Mouse (Mus musculus): ENCODE results near the gene Ssr2. TPM values are rescaled to one million over a fixed set of nuclear protein-coding genes. Genes with fewer than 3 reads are reported as not detected.

The Ssr2 gene
- polyA plus RNA-seq, 1 experiment: 77.2 TPM

GRCm38 (mm10) chr3:88555069-88555605 lies 20.5 kb upstream of the Ssr2 start:
- no peak for TF ChIP-seq POLR2A (IDR thresholded peaks at IDR 0.05; ENCODE audit: low read depth, low read length)
- no peak for TF ChIP-seq CTCF (IDR thresholded peaks at IDR 0.05; ENCODE audit: extremely low read depth, insufficient read depth, insufficient read length, insufficient replicate concordance)
- Histone ChIP-seq H3K4me3 (ENCODE audit: extremely low read depth, insufficient read depth, insufficient read length) (no peak overlapping the region), H3K36me3 (ENCODE audit: control insufficient read depth, insufficient read depth, low read length) (peaks cover 9% of the 10 kb centered on the region), H3K27ac (ENCODE audit: insufficient read depth, low read length) (no peak overlapping the region), H3K27me3 (ENCODE audit: control insufficient read depth, insufficient read depth, low read length) (no peaks in the 10 kb centered on the region), H3K4me1 (ENCODE audit: control insufficient read depth, insufficient read depth, insufficient read length) (0 out of 2 replicates have a peak, but pooled peaks cover 4% of the 10 kb centered on the region)
- DNase-seq (ENCODE audit: low read depth in 1 of 2, low spot score in 2 of 2): no peak
- 97% methylated on average over 5 of the region's 5 CpGs for WGBS

DNA sequence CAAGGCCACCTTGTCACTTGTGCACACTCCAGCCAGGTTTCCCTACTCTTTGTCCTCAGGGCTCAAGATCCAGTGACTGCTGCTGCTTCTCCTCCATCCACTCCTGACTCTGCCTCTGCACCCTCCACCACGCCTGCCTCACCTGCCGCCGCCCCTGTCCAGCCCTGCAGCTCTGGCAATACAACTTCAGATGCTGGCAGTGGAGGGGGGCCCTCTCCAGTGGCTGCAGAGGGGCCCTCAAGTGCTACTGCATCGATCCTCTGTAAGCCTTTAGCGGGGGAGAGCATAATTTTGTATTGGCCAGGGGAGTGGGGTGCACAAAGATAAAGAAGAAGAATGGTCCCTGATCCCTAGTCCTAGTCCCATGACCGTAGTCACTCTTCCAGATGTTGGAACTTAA lies 19.9 kb upstream of the Ssr2 start:
- DNase-seq (ENCODE audit: low read depth in 1 of 2, low spot score in 2 of 2): no peak
- H3K4me3 ChIP-seq (ENCODE audit: extremely low read depth, insufficient read depth, insufficient read length): no peak overlapping the region
- TF ChIP-seq POLR2A (IDR thresholded peaks at IDR 0.05; ENCODE audit: low read depth, low read length) (no peak), CTCF (IDR thresholded peaks at IDR 0.05; ENCODE audit: extremely low read depth, insufficient read depth, insufficient read length, insufficient replicate concordance) (no peak)
- H3K27ac ChIP-seq (ENCODE audit: insufficient read depth, low read length): no peak overlapping the region
- WGBS: 98% methylated on average over 6 of the region's 6 CpGs
- no peaks in the 10 kb centered on the region for H3K27me3 ChIP-seq (ENCODE audit: control insufficient read depth, insufficient read depth, low read length)
- peaks cover 10% of the 10 kb centered on the region for H3K36me3 ChIP-seq (ENCODE audit: control insufficient read depth, insufficient read depth, low read length)
- 0 out of 2 replicates have a peak, but pooled peaks cover 4% of the 10 kb centered on the region for H3K4me1 ChIP-seq (ENCODE audit: control insufficient read depth, insufficient read depth, insufficient read length)

DNA sequence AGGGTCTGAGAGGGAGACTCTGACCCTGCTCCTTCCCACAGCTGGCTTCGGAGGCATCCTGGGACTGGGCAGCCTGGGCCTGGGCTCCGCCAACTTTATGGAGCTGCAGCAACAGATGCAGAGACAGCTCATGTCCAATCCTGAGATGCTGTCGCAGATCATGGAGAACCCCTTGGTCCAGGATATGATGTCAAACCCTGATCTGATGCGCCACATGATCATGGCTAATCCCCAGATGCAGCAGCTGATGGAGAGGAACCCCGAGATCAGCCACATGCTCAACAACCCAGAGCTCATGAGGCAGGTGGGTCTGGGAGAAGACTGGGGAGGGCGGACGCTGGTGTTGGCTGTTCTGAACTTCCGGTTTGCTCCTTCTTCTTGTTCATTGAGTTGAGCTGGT lies 19.1 kb upstream of the Ssr2 start:
- Histone ChIP-seq H3K27me3 (ENCODE audit: control insufficient read depth, insufficient read depth, low read length) (no peaks in the 10 kb centered on the region), H3K27ac (ENCODE audit: insufficient read depth, low read length) (no peak overlapping the region), H3K4me3 (ENCODE audit: extremely low read depth, insufficient read depth, insufficient read length) (no peak overlapping the region), H3K4me1 (ENCODE audit: control insufficient read depth, insufficient read depth, insufficient read length) (0 out of 2 replicates have a peak, but pooled peaks cover 2% of the 10 kb centered on the region), H3K36me3 (ENCODE audit: control insufficient read depth, insufficient read depth, low read length) (peaks cover 11% of the 10 kb centered on the region)
- TF ChIP-seq CTCF (IDR thresholded peaks at IDR 0.05; ENCODE audit: extremely low read depth, insufficient read depth, insufficient read length, insufficient replicate concordance) (no peak), POLR2A (IDR thresholded peaks at IDR 0.05; ENCODE audit: low read depth, low read length) (no peak)
- no peak for DNase-seq (ENCODE audit: low read depth in 1 of 2, low spot score in 2 of 2)
- WGBS: 96% methylated on average over 8 of the region's 8 CpGs

DNA sequence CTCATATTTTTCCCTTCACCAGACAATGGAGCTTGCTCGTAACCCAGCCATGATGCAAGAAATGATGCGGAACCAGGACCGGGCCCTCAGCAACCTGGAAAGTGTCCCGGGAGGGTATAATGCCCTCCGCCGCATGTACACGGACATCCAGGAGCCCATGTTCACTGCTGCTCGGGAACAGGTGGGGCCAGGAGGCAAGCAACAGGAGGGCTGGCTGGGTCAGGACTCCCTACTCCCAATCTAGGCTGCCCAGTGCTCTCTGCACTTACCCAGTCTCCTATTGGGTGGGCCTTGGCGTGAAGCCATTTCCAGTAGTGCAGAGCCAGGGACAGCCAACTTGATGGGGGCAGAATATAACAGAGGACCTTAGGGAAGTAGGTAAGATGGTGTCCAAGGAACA lies 16.1 kb upstream of the Ssr2 start:
- DNase-seq (ENCODE audit: low read depth in 1 of 2, low spot score in 2 of 2): no peak
- TF ChIP-seq CTCF (IDR thresholded peaks at IDR 0.05; ENCODE audit: extremely low read depth, insufficient read depth, insufficient read length, insufficient replicate concordance) (no peak), POLR2A (IDR thresholded peaks at IDR 0.05; ENCODE audit: low read depth, low read length) (no peak)
- Histone ChIP-seq H3K4me3 (ENCODE audit: extremely low read depth, insufficient read depth, insufficient read length) (no peak overlapping the region), H3K27ac (ENCODE audit: insufficient read depth, low read length) (no peak overlapping the region), H3K36me3 (ENCODE audit: control insufficient read depth, insufficient read depth, low read length) (peaks cover 24% of the 10 kb centered on the region), H3K27me3 (ENCODE audit: control insufficient read depth, insufficient read depth, low read length) (no peaks in the 10 kb centered on the region), H3K4me1 (ENCODE audit: control insufficient read depth, insufficient read depth, insufficient read length) (no peaks in the 10 kb centered on the region)
- WGBS: 96% methylated on average over 9 of the region's 9 CpGs

DNA sequence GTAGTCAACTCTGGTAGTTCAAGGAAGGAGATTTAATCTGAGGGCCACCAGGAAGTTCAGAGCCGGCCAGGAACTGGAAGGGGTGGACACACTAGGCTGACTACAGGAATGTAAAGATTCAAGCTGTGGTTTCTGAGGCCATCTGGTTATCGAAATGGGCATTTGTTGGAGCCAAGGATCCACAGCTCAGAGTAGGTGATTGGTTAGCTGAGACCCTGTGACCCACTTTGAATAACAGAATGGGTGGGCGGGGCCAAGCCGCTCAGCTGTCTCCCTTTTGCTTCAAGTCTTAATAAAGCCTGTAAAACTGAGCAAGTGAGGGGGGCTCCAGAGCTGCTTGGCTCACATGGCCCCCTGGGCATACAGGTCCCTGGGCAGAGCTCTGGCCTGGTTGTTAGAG lies 13.7 kb upstream of the Ssr2 start:
- Histone ChIP-seq H3K27ac (ENCODE audit: insufficient read depth, low read length) (no peak overlapping the region), H3K4me3 (ENCODE audit: extremely low read depth, insufficient read depth, insufficient read length) (no peak overlapping the region), H3K4me1 (ENCODE audit: control insufficient read depth, insufficient read depth, insufficient read length) (no peaks in the 10 kb centered on the region), H3K36me3 (ENCODE audit: control insufficient read depth, insufficient read depth, low read length) (peaks cover 36% of the 10 kb centered on the region), H3K27me3 (ENCODE audit: control insufficient read depth, insufficient read depth, low read length) (no peaks in the 10 kb centered on the region)
- 84% methylated on average over 4 of the region's 4 CpGs for WGBS
- no peak for DNase-seq (ENCODE audit: low read depth in 1 of 2, low spot score in 2 of 2)
- no peak for TF ChIP-seq CTCF (IDR thresholded peaks at IDR 0.05; ENCODE audit: extremely low read depth, insufficient read depth, insufficient read length, insufficient replicate concordance)

- TF ChIP-seq POLR2A (IDR thresholded peaks at IDR 0.05; ENCODE audit: low read depth, low read length): no peak
- no peak for TF ChIP-seq CTCF (IDR thresholded peaks at IDR 0.05; ENCODE audit: extremely low read depth, insufficient read depth, insufficient read length, insufficient replicate concordance)
- DNase-seq (ENCODE audit: low read depth in 1 of 2, low spot score in 2 of 2): no peak
- 86% methylated on average over 4 of the region's 4 CpGs for WGBS
- H3K36me3 ChIP-seq (ENCODE audit: control insufficient read depth, insufficient read depth, low read length): peaks cover 42% of the 10 kb centered on the region
- no peak overlapping the region for H3K27ac ChIP-seq (ENCODE audit: insufficient read depth, low read length)
- H3K27me3 ChIP-seq (ENCODE audit: control insufficient read depth, insufficient read depth, low read length): no peaks in the 10 kb centered on the region
- H3K4me3 ChIP-seq (ENCODE audit: extremely low read depth, insufficient read depth, insufficient read length): no peak overlapping the region
- no peaks in the 10 kb centered on the region for H3K4me1 ChIP-seq (ENCODE audit: control insufficient read depth, insufficient read depth, insufficient read length)
Measured at GRCm38 (mm10) chr3:88563442-88563841, 12.2 kb upstream of the Ssr2 start.

DNA sequence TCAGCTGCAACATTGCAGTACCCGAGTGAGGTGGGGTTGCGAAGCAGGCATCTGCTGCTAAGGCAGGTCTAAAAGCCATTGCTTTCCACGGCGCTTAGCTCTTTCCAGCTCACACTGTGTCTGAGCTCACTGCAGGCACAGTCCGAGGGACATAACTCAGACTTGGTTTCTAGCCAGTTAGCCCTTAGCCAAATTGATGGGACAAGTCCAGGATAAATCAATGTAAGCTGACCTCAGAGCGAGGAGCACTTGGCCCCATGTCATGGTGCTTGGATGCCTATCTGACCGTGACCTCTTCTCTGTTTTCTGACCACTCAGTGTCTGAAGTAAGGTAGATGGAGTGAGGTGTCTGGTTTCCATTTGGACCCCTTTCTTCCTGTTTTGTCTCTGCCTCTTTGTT lies 11.7 kb upstream of the Ssr2 start:
- no peak for DNase-seq (ENCODE audit: low read depth in 1 of 2, low spot score in 2 of 2)
- no peaks in the 10 kb centered on the region for H3K4me1 ChIP-seq (ENCODE audit: control insufficient read depth, insufficient read depth, insufficient read length)
- peaks cover 44% of the 10 kb centered on the region for H3K36me3 ChIP-seq (ENCODE audit: control insufficient read depth, insufficient read depth, low read length)
- WGBS: 95% methylated on average over 7 of the region's 7 CpGs
- H3K27ac ChIP-seq (ENCODE audit: insufficient read depth, low read length): no peak overlapping the region
- no peaks in the 10 kb centered on the region for H3K27me3 ChIP-seq (ENCODE audit: control insufficient read depth, insufficient read depth, low read length)
- TF ChIP-seq CTCF (IDR thresholded peaks at IDR 0.05; ENCODE audit: extremely low read depth, insufficient read depth, insufficient read length, insufficient replicate concordance): no peak
- TF ChIP-seq POLR2A (IDR thresholded peaks at IDR 0.05; ENCODE audit: low read depth, low read length): no peak
- H3K4me3 ChIP-seq (ENCODE audit: extremely low read depth, insufficient read depth, insufficient read length): no peak overlapping the region
